Mouse (Mus musculus): ENCODE results near the gene Fam216b. TPM values are rescaled to one million over a fixed set of nuclear protein-coding genes. Genes with fewer than 3 reads are reported as not detected.

Fam216b gene
- polyA plus RNA-seq, 1 experiment from 2014 or later = not detected

GRCm38 (mm10) chr14:78059878-78060608 is 28.8 kb downstream of the Fam216b start:
- 63% methylated on average over 9 of the region's 9 CpGs for WGBS
- H3K4me1 ChIP-seq (replicated peaks; ENCODE audit: control insufficient read depth, insufficient read depth, low read length) = no peaks in the 10 kb centered on the region
- no peak overlapping the region for H3K27ac ChIP-seq (ENCODE audit: low read depth)
- no peaks in the 10 kb centered on the region for H3K27me3 ChIP-seq (replicated peaks; ENCODE audit: control insufficient read depth, insufficient read depth, low read length)
- no peak for DNase-seq (ENCODE audit: low spot score)
- H3K4me2 ChIP-seq (ENCODE audit: low read length) = no peak overlapping the region
- no peaks in the 10 kb centered on the region for H3K9me3 ChIP-seq (ENCODE audit: control insufficient read depth, low read length)
- H3K9ac ChIP-seq (ENCODE audit: low read length) = no peak overlapping the region
- no peaks in the 10 kb centered on the region for H3K36me3 ChIP-seq (ENCODE audit: control insufficient read depth, insufficient read depth, low read length)
- H3K4me3 ChIP-seq (ENCODE audit: low read depth, low read length) = no peak overlapping the region
- no peak for ATAC-seq (replicated peaks; ENCODE audit: low FRiP score, low TSS enrichment, low read depth)

- Histone ChIP-seq H3K4me3 (ENCODE audit: low read depth, low read length) (no peak overlapping the region), H3K4me1 (replicated peaks; ENCODE audit: control insufficient read depth, insufficient read depth, low read length) (no peaks in the 10 kb centered on the region), H3K36me3 (ENCODE audit: control insufficient read depth, insufficient read depth, low read length) (no peaks in the 10 kb centered on the region), H3K27ac (ENCODE audit: low read depth) (no peak overlapping the region), H3K9ac (ENCODE audit: low read length) (no peak overlapping the region), H3K27me3 (replicated peaks; ENCODE audit: control insufficient read depth, insufficient read depth, low read length) (no peaks in the 10 kb centered on the region), H3K9me3 (ENCODE audit: control insufficient read depth, low read length) (no peaks in the 10 kb centered on the region), H3K4me2 (ENCODE audit: low read length) (no peak overlapping the region)
- DNase-seq (ENCODE audit: low spot score) = no peak
- ATAC-seq (replicated peaks; ENCODE audit: low FRiP score, low TSS enrichment, low read depth) = no peak
- 59% methylated on average over 7 of the region's 7 CpGs for WGBS
These were observed 31.4 kb downstream of the Fam216b start for GRCm38 (mm10) chr14:78057362-78057761.

- Histone ChIP-seq H3K9me3 (ENCODE audit: control insufficient read depth, low read length) (no peaks in the 10 kb centered on the region), H3K4me2 (ENCODE audit: low read length) (no peak overlapping the region), H3K4me1 (replicated peaks; ENCODE audit: control insufficient read depth, insufficient read depth, low read length) (no peaks in the 10 kb centered on the region), H3K36me3 (ENCODE audit: control insufficient read depth, insufficient read depth, low read length) (no peaks in the 10 kb centered on the region), H3K27ac (ENCODE audit: low read depth) (no peak overlapping the region), H3K4me3 (ENCODE audit: low read depth, low read length) (no peak overlapping the region), H3K9ac (ENCODE audit: low read length) (no peak overlapping the region), H3K27me3 (replicated peaks; ENCODE audit: control insufficient read depth, insufficient read depth, low read length) (no peaks in the 10 kb centered on the region)
- DNase-seq (ENCODE audit: low spot score) (no peak), ATAC-seq (replicated peaks; ENCODE audit: low FRiP score, low TSS enrichment, low read depth) (no peak)
- 76% methylated on average over 3 of the region's 3 CpGs for WGBS
These were observed 32.4 kb downstream of the Fam216b start for GRCm38 (mm10) chr14:78056371-78056770.

GRCm38 (mm10) chr14:78048674-78049073 is 40.1 kb downstream of the Fam216b start:
- Histone ChIP-seq H3K4me1 (replicated peaks; ENCODE audit: control insufficient read depth, insufficient read depth, low read length) (no peaks in the 10 kb centered on the region), H3K9me3 (ENCODE audit: control insufficient read depth, low read length) (no peaks in the 10 kb centered on the region), H3K27ac (ENCODE audit: low read depth) (no peak overlapping the region), H3K4me3 (ENCODE audit: low read depth, low read length) (no peak overlapping the region), H3K27me3 (replicated peaks; ENCODE audit: control insufficient read depth, insufficient read depth, low read length) (no peaks in the 10 kb centered on the region), H3K9ac (ENCODE audit: low read length) (no peak overlapping the region), H3K4me2 (ENCODE audit: low read length) (no peak overlapping the region), H3K36me3 (ENCODE audit: control insufficient read depth, insufficient read depth, low read length) (no peaks in the 10 kb centered on the region)
- 57% methylated on average over 4 of the region's 4 CpGs for WGBS
- no peak for ATAC-seq (replicated peaks; ENCODE audit: low FRiP score, low TSS enrichment, low read depth)
- DNase-seq (ENCODE audit: low spot score) = no peak

GRCm38 (mm10) chr14:78048258-78048657 is 40.5 kb downstream of the Fam216b start:
- Histone ChIP-seq H3K27ac (ENCODE audit: low read depth) (no peak overlapping the region), H3K4me2 (ENCODE audit: low read length) (no peak overlapping the region), H3K36me3 (ENCODE audit: control insufficient read depth, insufficient read depth, low read length) (no peaks in the 10 kb centered on the region), H3K4me1 (replicated peaks; ENCODE audit: control insufficient read depth, insufficient read depth, low read length) (no peaks in the 10 kb centered on the region), H3K9ac (ENCODE audit: low read length) (no peak overlapping the region), H3K9me3 (ENCODE audit: control insufficient read depth, low read length) (no peaks in the 10 kb centered on the region), H3K4me3 (ENCODE audit: low read depth, low read length) (no peak overlapping the region), H3K27me3 (replicated peaks; ENCODE audit: control insufficient read depth, insufficient read depth, low read length) (no peaks in the 10 kb centered on the region)
- no peak for ATAC-seq (replicated peaks; ENCODE audit: low FRiP score, low TSS enrichment, low read depth)
- WGBS = 91% methylated on average over 3 of the region's 3 CpGs
- DNase-seq (ENCODE audit: low spot score) = no peak

- ATAC-seq (replicated peaks; ENCODE audit: low FRiP score, low TSS enrichment, low read depth) = no peak
- Histone ChIP-seq H3K36me3 (ENCODE audit: control insufficient read depth, insufficient read depth, low read length) (no peaks in the 10 kb centered on the region), H3K4me1 (replicated peaks; ENCODE audit: control insufficient read depth, insufficient read depth, low read length) (no peaks in the 10 kb centered on the region), H3K4me3 (ENCODE audit: low read depth, low read length) (no peak overlapping the region), H3K27ac (ENCODE audit: low read depth) (no peak overlapping the region), H3K27me3 (replicated peaks; ENCODE audit: control insufficient read depth, insufficient read depth, low read length) (no peaks in the 10 kb centered on the region), H3K9ac (ENCODE audit: low read length) (no peak overlapping the region), H3K4me2 (ENCODE audit: low read length) (no peak overlapping the region), H3K9me3 (ENCODE audit: control insufficient read depth, low read length) (no peaks in the 10 kb centered on the region)
- 27% methylated on average over 2 of the region's 2 CpGs for WGBS
- DNase-seq (ENCODE audit: low spot score) = no peak
These were observed 45.7 kb downstream of the Fam216b start for GRCm38 (mm10) chr14:78043079-78043478.

- 74% methylated on average over 11 of the region's 11 CpGs for WGBS
- Histone ChIP-seq H3K36me3 (ENCODE audit: control insufficient read depth, insufficient read depth, low read length) (no peaks in the 10 kb centered on the region), H3K4me3 (ENCODE audit: low read depth, low read length) (no peak overlapping the region), H3K27me3 (replicated peaks; ENCODE audit: control insufficient read depth, insufficient read depth, low read length) (no peaks in the 10 kb centered on the region), H3K9ac (ENCODE audit: low read length) (no peak overlapping the region), H3K4me2 (ENCODE audit: low read length) (no peak overlapping the region), H3K9me3 (ENCODE audit: control insufficient read depth, low read length) (no peaks in the 10 kb centered on the region), H3K27ac (ENCODE audit: low read depth) (no peak overlapping the region), H3K4me1 (replicated peaks; ENCODE audit: control insufficient read depth, insufficient read depth, low read length) (no peaks in the 10 kb centered on the region)
- no peak for DNase-seq (ENCODE audit: low spot score)
- ATAC-seq (replicated peaks; ENCODE audit: low FRiP score, low TSS enrichment, low read depth) = no peak
These were observed 46.8 kb downstream of the Fam216b start for GRCm38 (mm10) chr14:78041886-78042526.

GRCm38 (mm10) chr14:78040643-78041042 is 48.2 kb downstream of the Fam216b start:
- Histone ChIP-seq H3K27me3 (replicated peaks; ENCODE audit: control insufficient read depth, insufficient read depth, low read length) (no peaks in the 10 kb centered on the region), H3K9me3 (ENCODE audit: control insufficient read depth, low read length) (no peaks in the 10 kb centered on the region), H3K4me3 (ENCODE audit: low read depth, low read length) (no peak overlapping the region), H3K36me3 (ENCODE audit: control insufficient read depth, insufficient read depth, low read length) (no peaks in the 10 kb centered on the region), H3K4me1 (replicated peaks; ENCODE audit: control insufficient read depth, insufficient read depth, low read length) (no peaks in the 10 kb centered on the region), H3K27ac (ENCODE audit: low read depth) (no peak overlapping the region), H3K4me2 (ENCODE audit: low read length) (no peak overlapping the region), H3K9ac (ENCODE audit: low read length) (no peak overlapping the region)
- no peak for DNase-seq (ENCODE audit: low spot score)
- no peak for ATAC-seq (replicated peaks; ENCODE audit: low FRiP score, low TSS enrichment, low read depth)
- WGBS = 88% methylated on average over 6 of the region's 6 CpGs

GRCm38 (mm10) chr14:78038876-78039275 is 49.9 kb downstream of the Fam216b start:
- Histone ChIP-seq H3K27ac (ENCODE audit: low read depth) (no peak overlapping the region), H3K27me3 (replicated peaks; ENCODE audit: control insufficient read depth, insufficient read depth, low read length) (no peaks in the 10 kb centered on the region), H3K4me2 (ENCODE audit: low read length) (no peak overlapping the region), H3K4me1 (replicated peaks; ENCODE audit: control insufficient read depth, insufficient read depth, low read length) (no peaks in the 10 kb centered on the region), H3K9me3 (ENCODE audit: control insufficient read depth, low read length) (no peaks in the 10 kb centered on the region), H3K4me3 (ENCODE audit: low read depth, low read length) (no peak overlapping the region), H3K36me3 (ENCODE audit: control insufficient read depth, insufficient read depth, low read length) (no peaks in the 10 kb centered on the region), H3K9ac (ENCODE audit: low read length) (no peak overlapping the region)
- ATAC-seq (replicated peaks; ENCODE audit: low FRiP score, low TSS enrichment, low read depth) = no peak
- 75% methylated on average over 8 of the region's 8 CpGs for WGBS
- DNase-seq (ENCODE audit: low spot score) = no peak
